Mouse (Mus musculus) CH12.LX (cell line): ENCODE results near the gene Hist1h4h.
A peak's percentile ranks its signal among the peaks of the same experiment; 100 is the strongest.

ENCODE experiments used
- MAZ ChIP-seq: IDR thresholded peaks from 2 replicates; pipeline ENCODE4 v1.6.1; 2012; ENCODE audit warnings: low read depth, mild to moderate bottlenecking, inconsistent platforms, low read length, improper control_type of control experiment, moderate library complexity
- POLR2A ChIP-seq: IDR thresholded peaks from 2 replicates; pipeline ENCODE4 v1.6.1; 2011; ENCODE audit warnings: low read depth, mild to moderate bottlenecking, improper control_type of control experiment, low read length
- TBP ChIP-seq: conservative IDR thresholded peaks from 2 replicates; pipeline ENCODE4 v1.6.1; 2011; ENCODE audit warnings: low read depth, low read length, improper control_type of control experiment
- ZC3H11A ChIP-seq: IDR thresholded peaks from 2 replicates; pipeline ENCODE4 v1.6.1; 2012; ENCODE audit warnings: low read depth, mild to moderate bottlenecking, inconsistent platforms, low read length, improper control_type of control experiment
- ZMIZ1 ChIP-seq: IDR thresholded peaks from 2 replicates; pipeline ENCODE4 v1.6.1; 2012; ENCODE audit warnings: low read depth, mild to moderate bottlenecking, inconsistent platforms, low read length, improper control_type of control experiment

DNA sequence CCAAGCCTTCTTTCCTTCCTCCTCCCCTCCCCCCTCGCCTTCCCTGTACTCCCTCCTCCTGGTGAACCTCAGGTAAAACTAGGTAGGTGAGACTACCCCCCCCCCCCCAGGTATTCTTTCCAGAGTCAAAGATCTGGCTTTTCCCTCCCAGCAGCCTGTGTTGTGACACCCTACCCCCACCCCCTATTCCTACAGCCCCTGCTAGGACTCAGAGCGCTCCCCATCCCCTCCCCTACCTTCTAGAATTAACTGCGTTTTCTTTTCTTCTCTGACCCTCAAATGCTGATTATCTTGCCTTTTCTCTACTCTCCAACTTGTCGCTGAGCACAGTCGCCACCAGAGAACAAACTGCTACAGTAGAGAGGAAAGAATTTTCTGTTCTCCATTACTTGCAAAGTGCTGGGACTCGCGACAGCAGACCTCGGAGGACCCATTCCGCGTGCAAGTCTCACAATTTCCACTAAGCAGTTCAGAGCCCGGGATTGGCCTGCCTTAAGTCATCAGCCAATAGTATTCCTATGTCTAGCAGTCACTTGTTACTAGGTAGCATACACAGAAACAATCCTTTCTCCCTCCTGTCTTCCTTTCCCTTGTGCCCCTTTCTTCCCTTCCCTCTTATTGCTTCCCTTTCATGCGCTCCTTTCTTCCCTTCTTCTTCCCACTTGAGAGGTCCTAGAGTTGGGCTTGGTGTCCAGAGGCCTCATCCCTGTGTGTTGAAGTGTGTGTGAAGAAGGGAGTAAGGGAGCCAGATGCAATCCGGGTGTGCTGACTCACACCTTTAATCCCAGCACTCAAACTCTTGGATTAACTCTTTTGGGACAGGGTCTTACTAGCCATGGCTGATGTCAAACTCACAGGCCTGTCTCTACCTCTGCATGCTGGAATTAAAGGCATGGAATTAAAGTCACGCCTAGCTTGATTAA is 42.2 kb upstream of the Hist1h4h start, which contains the start of gene Btn2a2:
- peak; percentile 41; the same call in 1 of the 2 replicates for TF ChIP-seq POLR2A
- TF ChIP-seq ZMIZ1, result no peak
- TF ChIP-seq ZC3H11A, result no peak
- TF ChIP-seq TBP, result no peak
- TF ChIP-seq MAZ, result no peak
